Mouse (Mus musculus) stomach, embryonic 14.5 days (tissue): ENCODE results near the gene Zwilch. TPM values are rescaled to one million over a fixed set of nuclear protein-coding genes. Genes with fewer than 3 reads are reported as not detected.
"Not testable (repeated sequence)": the region's sequence is repeated elsewhere in the genome, so short reads cannot be mapped to it uniquely, and the experiment has no call there.

Source experiments
- ATAC-seq: fragments of 200-750 bp; cut with Nextera tagmentation; 2 replicates; pipeline ENCODE4 v1.8.0; 2017; ENCODE audit warnings: low read depth, moderate TSS enrichment; ENCODE audit not compliant: insufficient number of reproducible peaks, insufficient read depth, low FRiP score
- H3K27ac ChIP-seq: fragments of 300-500 bp; sonication (generic); 2 replicates; pipeline ENCODE4 v1.5.1; 2014; ENCODE audit warnings: mild to moderate bottlenecking, low read length, moderate library complexity, mixed read lengths
- H3K27me3 ChIP-seq: fragments of 300-500 bp; sonication (generic); 2 replicates; pipeline ENCODE4 v1.6.1; 2014; ENCODE audit warnings: low read length, control low read depth, mixed read lengths; ENCODE audit not compliant: control insufficient read depth, insufficient read depth
- H3K36me3 ChIP-seq: fragments of 300-500 bp; sonication (generic); 2 replicates; pipeline ENCODE4 v1.6.1; 2014; ENCODE audit warnings: mild to moderate bottlenecking, control low read depth, low read length, moderate library complexity, mixed read lengths; ENCODE audit not compliant: control insufficient read depth, insufficient read depth
- H3K4me1 ChIP-seq: fragments of 300-500 bp; sonication (generic); 2 replicates; pipeline ENCODE4 v1.6.1; 2014; ENCODE audit warnings: low read length, control low read depth, mixed read lengths; ENCODE audit not compliant: control insufficient read depth, insufficient read depth
- H3K4me2 ChIP-seq: fragments of 300-500 bp; sonication (generic); replicated peaks from 2 replicates; pipeline ENCODE4 v1.6.1; 2014; ENCODE audit warnings: low read depth, low read length, control low read depth
- H3K4me3 ChIP-seq: fragments of 300-500 bp; sonication (generic); 2 replicates; pipeline ENCODE4 v1.5.1; 2014; ENCODE audit warnings: low read depth, low read length, control low read depth
- H3K9ac ChIP-seq: fragments of 300-500 bp; sonication (generic); replicated peaks from 2 replicates; pipeline ENCODE4 v1.6.1; 2014; ENCODE audit warnings: low read depth, mild to moderate bottlenecking, control low read depth, low read length, moderate library complexity, mixed read lengths
- H3K9me3 ChIP-seq: fragments of 300-500 bp; sonication (generic); 2 replicates; pipeline ENCODE4 v1.6.1; 2016; ENCODE audit warnings: low read depth, low read length, control low read depth; ENCODE audit not compliant: control insufficient read depth
- WGBS: fragments of 180-500 bp; shearing (Covaris S2); extraction: QIAGEN DNeasy Blood & Tissue Kit; methylation state at CpG from one replicate; pipeline ENCODE4 v1.1.7; 2014; 5-methylcytosine and 5-hydroxymethylcytosine counted together
- polyA plus RNA-seq: library from polyadenylated mRNA; unstranded; fragments of >200 nt; fragmentation: Nextera tagmentation; extraction: Ambion mirVana; gene quantifications from 2 replicates; pipeline ENCODE4 v1.2.1, GENCODE M21; 2014

Zwilch gene
- polyA plus RNA-seq, 1 experiment from 2014 or later, result 30.7 TPM

DNA sequence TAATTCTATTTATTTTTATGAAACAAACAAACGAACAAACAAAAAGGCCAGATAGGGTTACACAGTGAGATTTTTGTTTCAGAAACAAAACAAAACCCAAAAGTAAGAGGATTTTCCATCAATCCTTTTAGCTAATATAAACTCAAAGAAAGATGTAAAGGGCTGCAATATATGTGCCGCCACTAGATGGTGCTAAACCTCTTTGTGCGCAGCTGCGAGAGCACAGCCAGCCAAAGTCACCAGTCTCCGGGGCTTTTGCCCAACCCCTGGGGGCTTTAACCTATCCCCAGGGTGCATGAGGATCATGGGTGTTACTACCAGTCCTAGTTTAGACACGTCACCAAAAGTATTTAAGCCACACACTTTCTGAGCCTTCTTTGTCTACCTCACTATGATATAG is 34.0 kb downstream of the Zwilch start:
- not testable (repeated sequence) for H3K27ac ChIP-seq, H3K4me1 ChIP-seq, H3K9me3 ChIP-seq, ATAC-seq, H3K27me3 ChIP-seq, H3K4me2 ChIP-seq, H3K4me3 ChIP-seq, H3K9ac ChIP-seq
- 9% methylated on average over 6 of the region's 6 CpGs for WGBS
- peaks cover 18% of the 10 kb centered on the region for H3K36me3 ChIP-seq

DNA sequence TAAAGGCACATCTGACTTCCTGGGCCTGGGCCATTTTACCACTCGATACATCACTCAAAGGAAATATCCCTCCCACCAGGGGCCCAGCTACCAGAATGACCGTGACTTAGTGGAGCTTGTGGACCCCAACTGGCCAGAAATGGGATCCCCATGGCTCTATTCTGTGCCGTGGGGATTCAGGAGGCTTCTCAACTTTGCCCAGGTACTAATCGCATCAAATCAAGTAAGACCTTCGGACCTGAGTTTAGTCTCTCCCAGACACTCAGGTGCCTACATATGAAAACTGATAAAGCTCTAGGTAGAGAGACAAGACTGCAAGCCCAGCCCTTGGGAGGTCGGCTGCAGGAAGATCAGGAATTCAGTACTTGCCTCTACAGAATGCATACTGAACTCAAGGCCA is 41.3 kb downstream of the Zwilch start:
- H3K9ac ChIP-seq, result no peak overlapping the region
- H3K4me3 ChIP-seq, result no peak overlapping the region
- H3K4me1 ChIP-seq, result no peaks in the 10 kb centered on the region
- peaks cover 2% of the 10 kb centered on the region; the same call in 1 of the 2 replicates for H3K36me3 ChIP-seq
- no peaks in the 10 kb centered on the region for H3K27me3 ChIP-seq
- no peak for ATAC-seq
- no peak overlapping the region for H3K27ac ChIP-seq
- H3K9me3 ChIP-seq, result no peaks in the 10 kb centered on the region
- H3K4me2 ChIP-seq, result no peak overlapping the region
- whole genome bisulfite sequencing, result 89% methylated on average over 6 of the region's 6 CpGs

DNA sequence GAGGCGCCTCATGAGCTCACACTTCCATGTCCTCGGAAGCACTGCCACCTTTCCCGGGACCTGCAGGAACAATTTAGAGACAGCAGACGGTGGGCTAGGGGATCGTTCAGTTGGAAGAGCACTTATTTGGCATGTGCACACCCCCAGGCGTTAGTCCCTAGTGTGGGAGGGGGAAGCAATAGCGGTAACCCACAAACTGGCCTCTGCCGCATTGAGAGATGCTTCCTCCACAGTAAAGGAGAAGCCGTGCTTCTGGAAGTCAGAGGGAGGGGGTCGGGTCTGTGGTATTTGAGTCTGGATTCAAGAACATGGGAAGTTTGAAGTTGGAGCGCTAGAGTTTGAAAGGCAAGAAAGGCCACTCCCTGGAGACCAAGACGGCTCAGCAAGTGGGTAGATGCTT is 46.8 kb downstream of the Zwilch start:
- Histone ChIP-seq H3K9ac (no peak overlapping the region), H3K4me3 (no peak overlapping the region), H3K27me3 (no peaks in the 10 kb centered on the region), H3K27ac (no peak overlapping the region), H3K4me1 (no peaks in the 10 kb centered on the region; the same call in 1 of the 2 replicates), H3K4me2 (no peak overlapping the region), H3K36me3 (no peaks in the 10 kb centered on the region), H3K9me3 (no peaks in the 10 kb centered on the region)
- WGBS, result 51% methylated on average over 12 of the region's 12 CpGs
- ATAC-seq, result no peak

DNA sequence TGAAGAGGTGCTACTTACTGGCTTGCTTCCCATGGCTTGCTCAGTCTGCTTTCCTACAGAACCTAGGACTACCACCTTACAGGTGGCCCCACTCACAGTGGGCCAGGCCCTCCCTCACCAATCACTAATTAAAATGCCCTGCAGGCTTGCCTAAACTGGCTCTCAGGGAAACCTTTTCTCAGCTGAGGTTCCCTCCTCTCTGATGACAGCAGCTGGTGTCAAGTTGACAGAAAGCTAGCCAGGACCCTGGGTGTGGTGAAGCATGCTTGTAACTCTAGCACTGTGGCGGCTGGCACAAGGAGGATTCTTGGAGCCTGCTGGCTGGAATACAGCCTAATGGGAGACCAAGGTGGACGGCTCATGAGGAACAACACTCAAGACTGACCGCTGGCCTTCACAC is 47.6 kb downstream of the Zwilch start:
- 58% methylated on average over 3 of the region's 3 CpGs for WGBS
- H3K27me3 ChIP-seq, result no peaks in the 10 kb centered on the region
- no peak overlapping the region for H3K27ac ChIP-seq
- H3K4me1 ChIP-seq, result no peaks in the 10 kb centered on the region; the same call in 1 of the 2 replicates
- no peak for ATAC-seq
- H3K9me3 ChIP-seq, result no peaks in the 10 kb centered on the region
- no peak overlapping the region for H3K4me3 ChIP-seq
- no peaks in the 10 kb centered on the region for H3K36me3 ChIP-seq
- H3K9ac ChIP-seq, result no peak overlapping the region
- H3K4me2 ChIP-seq, result no peak overlapping the region

DNA sequence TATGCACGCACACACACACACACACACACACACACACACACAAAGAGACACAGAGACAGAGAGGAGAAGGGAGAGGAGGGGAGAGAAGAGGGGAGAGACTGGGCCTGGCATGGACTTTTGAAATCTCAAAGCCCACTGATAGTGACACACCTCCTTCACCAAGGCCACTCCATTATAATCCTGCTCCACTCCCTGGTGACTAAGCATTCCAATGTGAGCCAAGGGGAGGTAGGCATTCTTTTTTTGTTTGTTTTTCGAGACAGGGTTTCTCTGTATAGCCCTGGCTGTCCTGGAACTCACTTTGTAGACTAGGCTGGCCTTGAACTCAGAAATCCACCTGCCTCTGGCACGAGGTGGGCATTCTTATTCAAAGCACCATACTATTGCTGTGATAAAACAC is 48.1 kb downstream of the Zwilch start:
- H3K4me1 ChIP-seq, H3K9me3 ChIP-seq, H3K4me2 ChIP-seq, H3K9ac ChIP-seq, H3K36me3 ChIP-seq, H3K27ac ChIP-seq, H3K4me3 ChIP-seq, H3K27me3 ChIP-seq: not testable (repeated sequence)
- ATAC-seq, result 0 out of 2 replicates have a peak, but pooled peaks have one; percentile 37
- WGBS, result 65% methylated on average over 3 of the region's 3 CpGs

DNA sequence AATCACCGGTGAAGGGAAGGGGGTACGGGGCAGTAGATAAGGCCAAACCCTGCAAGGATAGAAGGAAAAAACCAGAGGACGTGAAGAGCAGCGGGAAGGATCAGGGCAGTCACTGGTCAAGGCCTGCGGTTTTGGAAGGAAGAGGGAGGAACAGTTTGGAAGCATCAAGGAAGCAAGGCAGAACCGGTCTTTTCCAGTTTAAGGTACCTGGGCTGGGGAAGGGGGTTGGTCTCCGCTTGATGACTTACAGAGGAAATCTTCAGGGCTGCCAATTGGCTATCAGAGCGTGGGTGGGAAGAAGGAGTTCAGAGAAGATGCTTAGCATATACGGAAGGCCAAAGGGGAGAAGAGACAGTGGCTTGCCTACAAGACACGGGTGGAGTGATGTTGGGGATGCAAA is 50.3 kb downstream of the Zwilch start:
- Histone ChIP-seq H3K4me3 (no peak overlapping the region), H3K27me3 (no peaks in the 10 kb centered on the region), H3K9me3 (no peaks in the 10 kb centered on the region), H3K4me2 (no peak overlapping the region), H3K4me1 (no peaks in the 10 kb centered on the region; the same call in 1 of the 2 replicates), H3K36me3 (no peaks in the 10 kb centered on the region), H3K27ac (no peak overlapping the region), H3K9ac (no peak overlapping the region)
- 93% methylated on average over 10 of the region's 10 CpGs for WGBS
- no peak for ATAC-seq

DNA sequence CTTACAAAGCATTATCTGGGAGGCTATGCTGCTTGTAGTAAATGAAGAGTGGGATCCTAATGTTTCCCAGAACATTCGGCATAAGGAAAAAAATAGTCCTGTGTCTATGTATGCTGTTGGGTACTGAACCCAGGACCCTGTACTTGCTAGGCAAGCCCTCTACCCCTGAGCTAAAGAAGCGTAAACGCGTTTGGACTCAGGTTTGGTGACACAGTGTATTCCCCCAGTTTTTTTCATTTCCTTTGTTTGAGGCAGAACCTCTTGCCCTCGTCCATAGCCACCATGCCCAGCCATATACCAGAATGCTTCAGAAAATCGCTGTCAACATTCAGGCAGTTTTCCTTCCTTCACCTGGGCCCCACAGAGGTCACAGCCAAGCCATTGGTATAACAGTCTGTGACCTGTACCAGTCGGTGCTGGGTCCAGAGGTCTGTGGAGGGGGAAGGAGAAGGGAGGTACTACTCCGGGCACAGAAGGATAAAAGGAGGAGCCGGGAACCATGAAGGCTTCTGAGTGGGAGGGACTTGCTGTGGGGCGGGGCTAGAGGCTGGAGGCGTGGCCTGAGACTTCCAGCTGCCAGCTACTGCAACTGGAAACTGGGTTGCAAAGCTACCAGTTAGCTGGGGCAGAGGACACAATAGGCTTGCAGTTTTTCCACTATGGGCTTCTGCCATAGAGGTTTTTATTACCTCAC is 52.2 kb downstream of the Zwilch start:
- WGBS, result 41% methylated on average over 11 of the region's 11 CpGs
- H3K4me1 ChIP-seq, result no peaks in the 10 kb centered on the region; the same call in 1 of the 2 replicates
- no peak overlapping the region for H3K9ac ChIP-seq
- H3K36me3 ChIP-seq, result no peaks in the 10 kb centered on the region
- no peak overlapping the region for H3K4me3 ChIP-seq
- no peak overlapping the region for H3K4me2 ChIP-seq
- no peak for ATAC-seq
- H3K27ac ChIP-seq, result no peak overlapping the region
- H3K27me3 ChIP-seq, result no peaks in the 10 kb centered on the region
- H3K9me3 ChIP-seq, result no peaks in the 10 kb centered on the region

DNA sequence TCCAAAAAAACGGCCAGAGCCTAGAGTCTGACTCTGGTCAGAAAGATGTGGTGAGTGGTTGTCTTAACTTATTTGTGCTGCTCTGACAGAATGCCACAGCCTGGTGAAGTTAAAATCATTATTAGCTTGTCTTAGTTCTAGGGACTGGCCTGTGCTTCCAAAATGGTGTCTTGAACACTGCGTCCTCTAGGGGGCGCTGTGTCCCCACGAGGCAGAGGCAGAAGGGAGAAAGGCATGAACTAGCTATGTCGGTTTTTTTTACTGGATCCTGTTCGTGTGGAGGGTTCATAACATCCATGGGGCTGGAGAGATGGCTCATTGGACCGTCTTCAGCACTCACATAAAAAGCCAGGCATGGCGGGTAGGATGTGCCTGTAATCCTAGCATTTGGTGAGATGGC is 53.0 kb downstream of the Zwilch start:
- Histone ChIP-seq H3K4me2 (no peak overlapping the region), H3K27me3 (no peaks in the 10 kb centered on the region), H3K27ac (no peak overlapping the region), H3K4me3 (no peak overlapping the region), H3K9ac (no peak overlapping the region), H3K9me3 (no peaks in the 10 kb centered on the region), H3K4me1 (no peaks in the 10 kb centered on the region), H3K36me3 (no peaks in the 10 kb centered on the region)
- 37% methylated on average over 8 of the region's 8 CpGs for WGBS
- no peak for ATAC-seq

DNA sequence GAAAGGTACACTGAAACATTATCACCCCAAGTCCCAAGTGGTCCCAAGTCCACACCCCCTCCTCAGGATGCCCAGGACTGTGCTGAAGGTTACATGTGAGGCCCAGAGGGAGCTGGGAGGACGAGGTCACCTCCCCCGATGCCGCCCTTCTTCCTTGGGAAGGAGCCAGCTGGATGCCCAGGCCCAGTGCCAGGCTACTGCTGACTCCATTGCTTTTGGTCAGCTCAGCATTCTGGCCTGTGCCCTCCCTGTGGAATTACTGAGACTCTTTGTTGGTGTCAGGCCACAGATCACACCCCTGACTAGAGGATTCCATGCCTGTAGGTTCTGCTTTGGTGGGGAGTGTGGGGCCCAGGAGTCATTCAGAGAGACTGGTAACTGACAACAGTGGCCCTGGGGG is 56.0 kb downstream of the Zwilch start, which contains the start of gene Lctl:
TSS of gene Lctl (plus strand) at position 272 of the 400 bp plus-strand sequence.
- H3K27me3 ChIP-seq, result no peaks in the 10 kb centered on the region
- no peak for ATAC-seq
- 95% methylated on average over 3 of the region's 3 CpGs for WGBS
- H3K9ac ChIP-seq, result no peak within 1 kb of the TSS
- no peaks in the 10 kb centered on the region for H3K9me3 ChIP-seq
- H3K36me3 ChIP-seq, result no peaks in the 10 kb centered on the region
- peaks cover 7% of the 10 kb centered on the region; the same call in 1 of the 2 replicates for H3K4me1 ChIP-seq
- no peak within 1 kb of the TSS for H3K4me3 ChIP-seq
- H3K4me2 ChIP-seq, result no peak within 1 kb of the TSS
- no peak within 1 kb of the TSS for H3K27ac ChIP-seq
